Mouse (Mus musculus) midbrain, postnatal 0 days (tissue): Measurements from ENCODE around the gene Mtmr2. TPM values are rescaled to one million over a fixed set of nuclear protein-coding genes. Genes with fewer than 3 reads are reported as not detected.
A peak's percentile ranks its signal among the peaks of the same experiment; 100 is the strongest.

ENCODE experiments used
- ATAC-seq: fragments of 200-750 bp; cut with Nextera tagmentation; 2 replicates; pipeline ENCODE4 v1.8.0; 2017; ENCODE audit warnings: moderate number of reproducible peaks, mild to moderate bottlenecking, moderate TSS enrichment, moderate library complexity; ENCODE audit not compliant: low FRiP score
- DNase-seq: peaks from one replicate; pipeline ENCODE4 v3.0.0-alpha.2; 2015; ENCODE audit warnings: low spot score
- H3K27ac ChIP-seq: fragments of 300-500 bp; sonication (generic); 2 replicates; pipeline ENCODE4 v1.5.1; 2014; ENCODE audit warnings: low read depth, mild to moderate bottlenecking, low read length, mixed read lengths
- H3K27me3 ChIP-seq: fragments of 300-500 bp; sonication (generic); 2 replicates; pipeline ENCODE4 v1.6.1; 2014; ENCODE audit warnings: low read length, control low read depth, mixed read lengths; ENCODE audit not compliant: insufficient read depth
- H3K36me3 ChIP-seq: fragments of 300-500 bp; sonication (generic); 2 replicates; pipeline ENCODE4 v1.6.1; 2014; ENCODE audit warnings: low read length, control low read depth, mixed read lengths; ENCODE audit not compliant: insufficient read depth
- H3K4me1 ChIP-seq: fragments of 300-500 bp; sonication (generic); 2 replicates; pipeline ENCODE4 v1.6.1; 2014; ENCODE audit warnings: mild to moderate bottlenecking, control low read depth, antibody characterized with exemption, low read length, mixed read lengths; ENCODE audit not compliant: insufficient read depth
- H3K4me2 ChIP-seq: fragments of 300-500 bp; sonication (generic); 2 replicates; pipeline ENCODE4 v1.6.1; 2014; ENCODE audit warnings: low read depth, mild to moderate bottlenecking, low read length, mixed read lengths; ENCODE audit not compliant: poor library complexity, severe bottlenecking
- H3K4me3 ChIP-seq: fragments of 300-500 bp; sonication (generic); 2 replicates; pipeline ENCODE4 v1.5.1; 2014; ENCODE audit warnings: low read depth, mild to moderate bottlenecking, low read length, moderate library complexity
- H3K9ac ChIP-seq: fragments of 300-500 bp; sonication (generic); replicated peaks from 2 replicates; pipeline ENCODE4 v1.6.1; 2014; ENCODE audit warnings: mild to moderate bottlenecking, low read length, moderate library complexity, mixed read lengths; ENCODE audit not compliant: poor library complexity, severe bottlenecking
- H3K9me3 ChIP-seq: fragments of 300-500 bp; sonication (generic); 2 replicates; pipeline ENCODE4 v1.6.1; 2016; ENCODE audit warnings: low read length, control low read depth
- CTCF ChIP-seq: IDR thresholded peaks from 2 replicates; pipeline ENCODE4 v1.5.1; 2016; ENCODE audit warnings: antibody characterized with exemption, mild to moderate bottlenecking
- WGBS: fragments of 180-500 bp; shearing (Covaris S2); extraction: QIAGEN DNeasy Blood & Tissue Kit; methylation state at CpG from one replicate; pipeline ENCODE4 v1.1.7; 2014; 5-methylcytosine and 5-hydroxymethylcytosine counted together
- polyA plus RNA-seq: library from polyadenylated mRNA; unstranded; fragments of >200 nt; fragmentation: Nextera tagmentation; extraction: Ambion mirVana; gene quantifications from 2 replicates; pipeline ENCODE4 v1.2.1, GENCODE M21; 2015
- total RNA-seq: library from RNA; depleted of rRNA; stranded (reverse); fragments of >200 nt; gene quantifications from 2 replicates; pipeline ENCODE4 v1.2.3, GENCODE M21; 2014

Gene Mtmr2
- total and polyA plus RNA-seq, 2 experiments from 2014 or later: 43.0 to 47.7 TPM

GRCm38 (mm10) chr9:13794302-13794701 lies 46.1 kb downstream of the Mtmr2 start:
- Histone ChIP-seq H3K36me3 (peaks cover 23% of the 10 kb centered on the region), H3K27ac (no peak overlapping the region), H3K4me3 (no peak overlapping the region), H3K4me2 (no peak overlapping the region), H3K9ac (no peak overlapping the region), H3K27me3 (no peaks in the 10 kb centered on the region), H3K9me3 (no peaks in the 10 kb centered on the region), H3K4me1 (no peaks in the 10 kb centered on the region)
- DNase-seq (no peak), ATAC-seq (no peak)
- TF ChIP-seq CTCF: no peak
- 67% methylated on average over 1 of the region's 1 CpGs for WGBS

- H3K4me2 ChIP-seq: no peak overlapping the region
- 95% methylated on average over 2 of the region's 2 CpGs for WGBS
- no peak for TF ChIP-seq CTCF
- H3K27ac ChIP-seq: no peak overlapping the region
- DNase-seq (no peak), ATAC-seq (no peak)
- H3K4me1 ChIP-seq: no peaks in the 10 kb centered on the region
- no peaks in the 10 kb centered on the region for H3K9me3 ChIP-seq
- H3K9ac ChIP-seq: no peak overlapping the region
- H3K27me3 ChIP-seq: no peaks in the 10 kb centered on the region
- no peak overlapping the region for H3K4me3 ChIP-seq
- peaks cover 25% of the 10 kb centered on the region for H3K36me3 ChIP-seq
These were observed 46.5 kb downstream of the Mtmr2 start for GRCm38 (mm10) chr9:13794756-13795155.

- H3K4me1 ChIP-seq: no peaks in the 10 kb centered on the region
- WGBS: 79% methylated on average over 1 of the region's 1 CpGs
- no peak overlapping the region for H3K9ac ChIP-seq
- no peaks in the 10 kb centered on the region for H3K27me3 ChIP-seq
- peaks cover 36% of the 10 kb centered on the region for H3K36me3 ChIP-seq
- no peak overlapping the region for H3K4me2 ChIP-seq
- no peak for TF ChIP-seq CTCF
- no peak overlapping the region for H3K4me3 ChIP-seq
- DNase-seq (no peak), ATAC-seq (no peak)
- no peaks in the 10 kb centered on the region for H3K9me3 ChIP-seq
- no peak overlapping the region for H3K27ac ChIP-seq
These were observed 56.3 kb downstream of the Mtmr2 start for GRCm38 (mm10) chr9:13804480-13804879.

- no peak for ATAC-seq
- H3K36me3 ChIP-seq: peaks cover 41% of the 10 kb centered on the region
- TF ChIP-seq CTCF: no peak
These were observed 58.6 kb downstream of the Mtmr2 start for GRCm38 (mm10) chr9:13806854-13807253.

GRCm38 (mm10) chr9:13807657-13808056 lies 59.4 kb downstream of the Mtmr2 start:
- H3K9me3 ChIP-seq: no peaks in the 10 kb centered on the region
- H3K27me3 ChIP-seq: no peaks in the 10 kb centered on the region
- H3K9ac ChIP-seq: no peak overlapping the region
- ATAC-seq: no peak
- H3K4me1 ChIP-seq: no peaks in the 10 kb centered on the region
- H3K4me3 ChIP-seq: no peak overlapping the region
- H3K27ac ChIP-seq: no peak overlapping the region
- TF ChIP-seq CTCF: no peak
- H3K36me3 ChIP-seq: peaks cover 41% of the 10 kb centered on the region
- no peak overlapping the region for H3K4me2 ChIP-seq
- DNase-seq: no peak
- WGBS: 93% methylated on average over 5 of the region's 5 CpGs

More at GRCm38 (mm10) chr9:13806854-13807253, 58.6 kb downstream of the Mtmr2 start:
- 96% methylated on average over 7 of the region's 7 CpGs for WGBS
- DNase-seq: no peak
- Histone ChIP-seq H3K4me2 (no peak overlapping the region), H3K4me1 (no peaks in the 10 kb centered on the region), H3K9ac (no peak overlapping the region), H3K27me3 (no peaks in the 10 kb centered on the region), H3K9me3 (no peaks in the 10 kb centered on the region), H3K27ac (no peak overlapping the region), H3K4me3 (no peak overlapping the region)

GRCm38 (mm10) chr9:13809937-13810336 lies 61.7 kb downstream of the Mtmr2 start:
- peak; percentile 62 for TF ChIP-seq CTCF
- peak; percentile 23 for DNase-seq

More at GRCm38 (mm10) chr9:13809937-13810336, 61.7 kb downstream of the Mtmr2 start:
- Histone ChIP-seq H3K9me3 (no peaks in the 10 kb centered on the region), H3K27ac (no peak overlapping the region), H3K27me3 (no peaks in the 10 kb centered on the region), H3K4me2 (no peak overlapping the region), H3K36me3 (peaks cover 27% of the 10 kb centered on the region), H3K4me1 (no peaks in the 10 kb centered on the region), H3K9ac (no peak overlapping the region), H3K4me3 (no peak overlapping the region)
- ATAC-seq: no peak
